Mouse (Mus musculus) urinary bladder, postnatal 36 days (tissue): ENCODE measurements around the gene Mov10l1.
A peak's percentile ranks its signal among the peaks of the same experiment; 100 is the strongest.

ENCODE experiments used
- DNase-seq, 2 experiments: peaks; one replicate each; pipeline ENCODE4 v3.0.0; 2022; ENCODE audit warnings: low spot score in 2 of 2, mixed read lengths in 1 of 2

The Mov10l1 gene

GRCm38 (mm10) chr15:88982534-88983079, at the start of gene Mov10l1:
Gene Mov10l1 (plus strand): TSS chr15:88982909.
- DNase-seq: no peak

GRCm38 (mm10) chr15:88934141-88934540, 48.6 kb upstream of the Mov10l1 start:
- DNase-seq: no peak

- DNase-seq: no peak
Observed at GRCm38 (mm10) chr15:88936619-88937290, 46.0 kb upstream of the Mov10l1 start.

GRCm38 (mm10) chr15:88937291-88937650, 45.4 kb upstream of the Mov10l1 start:
- no peak for DNase-seq

- no peak for DNase-seq
Observed at GRCm38 (mm10) chr15:88942783-88943182, 39.9 kb upstream of the Mov10l1 start.

- no peak for DNase-seq
Observed at GRCm38 (mm10) chr15:88943896-88944551, 38.7 kb upstream of the Mov10l1 start.

- DNase-seq: no peak
Observed at GRCm38 (mm10) chr15:88946851-88947250, 35.9 kb upstream of the Mov10l1 start.

GRCm38 (mm10) chr15:88951246-88951645, 31.5 kb upstream of the Mov10l1 start:
- no peak for DNase-seq

GRCm38 (mm10) chr15:88954368-88955072, 28.2 kb upstream of the Mov10l1 start, which contains the start of gene Ttll8:
Gene Ttll8 (minus strand): TSS chr15:88954418.
- DNase-seq: peak; percentile 15 to 20

- DNase-seq: no peak
Observed at GRCm38 (mm10) chr15:88955342-88955741, 27.4 kb upstream of the Mov10l1 start.

- no peak for DNase-seq
Observed at GRCm38 (mm10) chr15:88957522-88957921, 25.2 kb upstream of the Mov10l1 start.

- no peak for DNase-seq
Observed at GRCm38 (mm10) chr15:88964070-88964578, 18.6 kb upstream of the Mov10l1 start.

GRCm38 (mm10) chr15:88972300-88972699, 10.4 kb upstream of the Mov10l1 start:
- no peak for DNase-seq

- no peak for DNase-seq
Observed at GRCm38 (mm10) chr15:88978281-88979137, 4.2 kb upstream of the Mov10l1 start, which contains the start of gene Mlc1. Gene Mlc1 (minus strand): TSS chr15:88979007.

- no peak for DNase-seq
Observed at GRCm38 (mm10) chr15:88979138-88979446, 3.6 kb upstream of the Mov10l1 start.

- peak; percentile 33 to 50 for DNase-seq
Observed at GRCm38 (mm10) chr15:88989236-88989635, 6.5 kb downstream of the Mov10l1 start.

- DNase-seq: no peak
Observed at GRCm38 (mm10) chr15:88998636-88999035, 15.9 kb downstream of the Mov10l1 start.

- DNase-seq: no peak
Observed at GRCm38 (mm10) chr15:88999124-88999523, 16.4 kb downstream of the Mov10l1 start.

- DNase-seq: no peak
Observed at GRCm38 (mm10) chr15:89000367-89000766, 17.7 kb downstream of the Mov10l1 start.

- no peak for DNase-seq
Observed at GRCm38 (mm10) chr15:89001245-89001644, 18.5 kb downstream of the Mov10l1 start.

- no peak for DNase-seq
Observed at GRCm38 (mm10) chr15:89007002-89007401, 24.3 kb downstream of the Mov10l1 start.
